20 mouse cellular contexts compared by ENCODE assay signal in the genomic region with DNA sequence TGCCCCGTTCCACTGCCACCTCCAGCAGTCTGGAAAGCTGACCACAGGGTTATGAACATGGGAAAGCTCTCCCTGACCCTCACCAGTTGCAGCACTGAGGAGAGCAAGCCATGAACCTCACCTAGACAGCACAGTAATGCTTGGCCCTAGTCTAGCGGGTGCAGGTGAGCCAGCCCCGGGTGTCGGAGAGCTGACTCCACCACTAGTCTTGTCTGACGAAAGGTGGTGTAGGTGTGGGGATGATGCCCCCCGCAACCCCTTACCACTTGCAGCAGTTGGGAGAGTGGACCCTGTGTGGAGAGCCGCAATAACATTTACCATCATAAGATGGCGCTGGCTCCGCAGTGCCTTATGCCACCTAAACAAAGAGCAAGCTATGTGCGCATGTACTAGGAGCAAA. TPM values are rescaled to one million over a fixed set of nuclear protein-coding genes. Genes with fewer than 3 reads are reported as not detected.
DNase-seq lines count a peak whose midpoint lies in the region; ATAC-seq and TF ChIP-seq lines count a peak whose summit lies in the region.
"Had no signal": no experiment of that assay in that cellular context is flagged by ENCODE, and none has a peak within 500 bp of the region (broad histone marks: within the 10 kb centered on the region; RNA-seq: fewer than 3 reads in every experiment).

No protein-coding gene starts in this region.

- H3K27me3 ChIP-seq in forebrain, embryonic 11.5 days (ENCODE audit: control insufficient read depth, insufficient read depth, low read length): peaks cover 2% of the 10 kb centered on the region; the same call in 1 of the 2 replicates
- no peaks in the 10 kb centered on the region for H3K27me3 ChIP-seq in forebrain, embryonic 12.5 days
- no peaks in the 10 kb centered on the region for H3K27me3 ChIP-seq in liver, adult 2 months (ENCODE audit: control insufficient read depth, insufficient read depth, low read length)
- no peaks in the 10 kb centered on the region for H3K27me3 ChIP-seq in hindbrain, embryonic 13.5 days
- no peaks in the 10 kb centered on the region for H3K27me3 ChIP-seq in midbrain, embryonic 16.5 days (ENCODE audit: control insufficient read depth, insufficient read depth, low read depth, low read length)
- H3K27me3 ChIP-seq: heart, embryonic 12.5 days; intestine, embryonic 15.5 days; kidney, embryonic 15.5 days; limb, embryonic 12.5 days; lung, embryonic 15.5 days had no signal

- H3K4me1 ChIP-seq in forebrain, embryonic 11.5 days (replicated peaks; ENCODE audit: control insufficient read depth, insufficient read depth, low read length): no peaks in the 10 kb centered on the region
- H3K4me1 ChIP-seq in forebrain, embryonic 12.5 days: no peaks in the 10 kb centered on the region
- H3K4me1 ChIP-seq in liver, adult 2 months (ENCODE audit: control insufficient read depth, insufficient read depth, low read length): no peaks in the 10 kb centered on the region
- H3K4me1 ChIP-seq in hindbrain, embryonic 13.5 days (replicated peaks): no peaks in the 10 kb centered on the region
- H3K4me1 ChIP-seq in midbrain, embryonic 16.5 days (ENCODE audit: control insufficient read depth, insufficient read depth, low read length): no peaks in the 10 kb centered on the region
- H3K4me1 ChIP-seq: heart, embryonic 12.5 days; intestine, embryonic 15.5 days; kidney, embryonic 15.5 days; limb, embryonic 12.5 days; lung, embryonic 15.5 days had no signal

- no peak overlapping the region for H3K27ac ChIP-seq in forebrain, embryonic 11.5 days (ENCODE audit: low read depth, low read length)
- H3K27ac ChIP-seq in forebrain, embryonic 12.5 days: no peak overlapping the region
- H3K27ac ChIP-seq in liver, adult 2 months (replicated peaks; ENCODE audit: insufficient read depth, low read depth, low read length): no peak overlapping the region
- H3K27ac ChIP-seq in hindbrain, embryonic 13.5 days: no peak overlapping the region
- H3K27ac ChIP-seq in midbrain, embryonic 16.5 days (ENCODE audit: low read length): no peak overlapping the region
- H3K27ac ChIP-seq: gastrocnemius, adult 2 months; intestine, embryonic 15.5 days; kidney, embryonic 15.5 days; limb, embryonic 12.5 days; liver, embryonic 14.5 days; lung, embryonic 15.5 days; macrophage had no signal

- 89% methylated on average over 10 of the region's 10 CpGs for WGBS in forebrain, embryonic 11.5 days
- WGBS in forebrain, embryonic 12.5 days: 88% methylated on average over 10 of the region's 10 CpGs
- WGBS in liver, adult 2 months: 92% methylated on average over 10 of the region's 10 CpGs
- 90% methylated on average over 10 of the region's 10 CpGs for WGBS in hindbrain, embryonic 13.5 days
- WGBS in midbrain, embryonic 16.5 days: 95% methylated on average over 10 of the region's 10 CpGs

- no peaks in the 10 kb centered on the region for H3K79me2 ChIP-seq in liver, adult 2 months (ENCODE audit: control insufficient read depth, insufficient read depth, low read length)

- no peaks in the 10 kb centered on the region for H3K36me3 ChIP-seq in forebrain, embryonic 11.5 days (ENCODE audit: control insufficient read depth, insufficient read depth, low read length)
- H3K36me3 ChIP-seq in forebrain, embryonic 12.5 days (replicated peaks): no peaks in the 10 kb centered on the region
- H3K36me3 ChIP-seq in liver, adult 2 months (ENCODE audit: control insufficient read depth, insufficient read depth, low read length): no peaks in the 10 kb centered on the region
- H3K36me3 ChIP-seq in hindbrain, embryonic 13.5 days: no peaks in the 10 kb centered on the region
- H3K36me3 ChIP-seq in midbrain, embryonic 16.5 days (ENCODE audit: control insufficient read depth, insufficient read depth, low read length): no peaks in the 10 kb centered on the region
- H3K36me3 ChIP-seq: heart, embryonic 12.5 days; intestine, embryonic 15.5 days; kidney, embryonic 15.5 days; limb, embryonic 12.5 days; lung, embryonic 15.5 days had no signal

- no peak for TF ChIP-seq POLR2A in liver, adult 2 months (IDR thresholded peaks at IDR 0.05; ENCODE audit: extremely low read depth, insufficient read depth, low read length)

- peak; percentile 71 for ATAC-seq in forebrain, embryonic 11.5 days (replicated peaks; ENCODE audit: low FRiP score)
- no peak for ATAC-seq in forebrain, embryonic 12.5 days (ENCODE audit: low FRiP score)
- peak; percentile 68 for ATAC-seq in hindbrain, embryonic 13.5 days (ENCODE audit: low FRiP score)
- ATAC-seq in midbrain, embryonic 16.5 days: peak; percentile 56
- ATAC-seq: intestine, embryonic 15.5 days had no signal

- 0 out of 2 replicates have a peak, but pooled peaks have one; percentile 8 for TF ChIP-seq CTCF in liver, adult 2 months (IDR thresholded peaks at IDR 0.05; ENCODE audit: low read depth, low read length)

- no peak overlapping the region for H3K4me3 ChIP-seq in forebrain, embryonic 11.5 days (ENCODE audit: low read depth, low read length)
- H3K4me3 ChIP-seq in forebrain, embryonic 12.5 days (replicated peaks): no peak overlapping the region
- H3K4me3 ChIP-seq in liver, adult 2 months (ENCODE audit: insufficient read depth, low read depth, low read length): no peak overlapping the region
- H3K4me3 ChIP-seq in hindbrain, embryonic 13.5 days: no peak overlapping the region
- H3K4me3 ChIP-seq in midbrain, embryonic 16.5 days (ENCODE audit: low read depth, low read length): no peak overlapping the region
- H3K4me3 ChIP-seq: intestine, embryonic 15.5 days; kidney, embryonic 15.5 days; limb, embryonic 12.5 days; myocyte had no signal

- H3K4me2 ChIP-seq in forebrain, embryonic 11.5 days (ENCODE audit: low read depth, low read length, severe bottlenecking): no peak overlapping the region
- no peak overlapping the region for H3K4me2 ChIP-seq in forebrain, embryonic 12.5 days
- H3K4me2 ChIP-seq in hindbrain, embryonic 13.5 days: no peak overlapping the region
- no peak overlapping the region for H3K4me2 ChIP-seq in midbrain, embryonic 16.5 days (ENCODE audit: low read length)
- H3K4me2 ChIP-seq: intestine, embryonic 15.5 days; kidney, embryonic 15.5 days; limb, embryonic 12.5 days; lung, embryonic 15.5 days had no signal

- DNase-seq in forebrain, embryonic 11.5 days (ENCODE audit: low spot score): no peak
- no peak for DNase-seq in liver, adult 2 months (ENCODE audit: extremely low read depth, low read depth, low spot score)
- no peak for DNase-seq in liver
- DNase-seq in lung, postnatal 4 days: no peak
- DNase-seq: adrenal gland, postnatal 36 days; cerebellum, adult 2 months; gastrocnemius, adult 2 months; right cerebral cortex, postnatal 25 days; thymus, postnatal 36 days had no signal

- H3K9me3 ChIP-seq in forebrain, embryonic 11.5 days (ENCODE audit: control insufficient read depth, low read length): peaks cover 7% of the 10 kb centered on the region
- H3K9me3 ChIP-seq in forebrain, embryonic 12.5 days: peaks cover 19% of the 10 kb centered on the region
- peaks cover 21% of the 10 kb centered on the region for H3K9me3 ChIP-seq in hindbrain, embryonic 13.5 days
- H3K9me3 ChIP-seq in midbrain, embryonic 16.5 days (replicated peaks; ENCODE audit: control insufficient read depth, low read length, poor library complexity, severe bottlenecking): peaks cover 8% of the 10 kb centered on the region

- no peak overlapping the region for H3K9ac ChIP-seq in forebrain, embryonic 11.5 days (ENCODE audit: low read length)
- H3K9ac ChIP-seq in forebrain, embryonic 12.5 days: no peak overlapping the region
- H3K9ac ChIP-seq in liver, adult 2 months (ENCODE audit: low read depth, low read length): no peak overlapping the region
- H3K9ac ChIP-seq in hindbrain, embryonic 13.5 days: no peak overlapping the region
- H3K9ac ChIP-seq in midbrain, embryonic 16.5 days (ENCODE audit: low read depth, low read length): no peak overlapping the region
- H3K9ac ChIP-seq: heart, embryonic 12.5 days; intestine, embryonic 15.5 days; kidney, embryonic 15.5 days; limb, embryonic 12.5 days; liver, embryonic 14.5 days; lung, embryonic 15.5 days had no signal

RNA-seq across cellular contexts. Expression of a gene that starts 50.2 kb away (rescaled TPM):
- polyA plus RNA-seq in forebrain, embryonic 11.5 days (2014; fragmentation: Nextera tagmentation; extraction: Ambion mirVana): 29.8 and 35.7 TPM in 2 replicates
- 31.6 and 33.9 TPM in 2 replicates for polyA plus RNA-seq in forebrain, embryonic 12.5 days (2016; fragmentation: Nextera tagmentation; extraction: Ambion mirVana)
- total RNA-seq in liver, adult 2 months (2014; rRNA removed): 15.6 and 20.7 TPM in 2 replicates
- 5.5 and 6.2 TPM in 2 replicates for polyA plus RNA-seq in liver, adult 2 months (2012; rRNA removed)
- polyA plus RNA-seq in hindbrain, embryonic 13.5 days (2015; fragmentation: Nextera tagmentation; extraction: Ambion mirVana): 33.9 and 34.5 TPM in 2 replicates
- polyA plus RNA-seq in midbrain, embryonic 16.5 days (2015; fragmentation: Nextera tagmentation; extraction: Ambion mirVana): 33.7 and 33.8 TPM in 2 replicates

RNA-seq across cellular contexts. Expression of a gene that starts 50.6 kb away (rescaled TPM):
- polyA plus RNA-seq in forebrain, embryonic 11.5 days (2014; fragmentation: Nextera tagmentation; extraction: Ambion mirVana): 7.7 and 8.3 TPM in 2 replicates
- polyA plus RNA-seq in forebrain, embryonic 12.5 days (2016; fragmentation: Nextera tagmentation; extraction: Ambion mirVana): 8.3 and 8.9 TPM in 2 replicates
- total RNA-seq in liver, adult 2 months (2014; rRNA removed): 1.1 and 1.6 TPM in 2 replicates
- polyA plus RNA-seq in liver, adult 2 months (2012; rRNA removed): 0.22 and 0.25 TPM in 2 replicates
- polyA plus RNA-seq in hindbrain, embryonic 13.5 days (2015; fragmentation: Nextera tagmentation; extraction: Ambion mirVana): 11.4 and 11.8 TPM in 2 replicates
- polyA plus RNA-seq in midbrain, embryonic 16.5 days (2015; fragmentation: Nextera tagmentation; extraction: Ambion mirVana): 12.1 and 13.8 TPM in 2 replicates
